Mouse (Mus musculus) liver, adult (tissue): ENCODE results near the gene Fbxl21.

Experiments
- GATA4 ChIP-seq: IDR thresholded peaks from 2 replicates; pipeline ENCODE4 v1.6.1; 2014; ENCODE audit warnings: mild to moderate bottlenecking, low read length; ENCODE audit not compliant: insufficient replicate concordance

The Fbxl21 gene

GRCm38 (mm10) chr13:56554409-56554808, 32.1 kb downstream of the Fbxl21 start:
- TF ChIP-seq GATA4, result no peak

GRCm38 (mm10) chr13:56555957-56556356, 33.7 kb downstream of the Fbxl21 start:
- no peak for TF ChIP-seq GATA4

- TF ChIP-seq GATA4, result no peak
These were observed 34.4 kb downstream of the Fbxl21 start for GRCm38 (mm10) chr13:56556701-56557100.

GRCm38 (mm10) chr13:56558811-56559210, 36.5 kb downstream of the Fbxl21 start:
- TF ChIP-seq GATA4, result no peak

GRCm38 (mm10) chr13:56559841-56560370, 37.6 kb downstream of the Fbxl21 start:
- TF ChIP-seq GATA4, result no peak

- TF ChIP-seq GATA4, result no peak
These were observed 38.9 kb downstream of the Fbxl21 start for GRCm38 (mm10) chr13:56561129-56561528.

- TF ChIP-seq GATA4, result no peak
These were observed 40.8 kb downstream of the Fbxl21 start for GRCm38 (mm10) chr13:56563075-56563474.

GRCm38 (mm10) chr13:56566336-56566735, 44.1 kb downstream of the Fbxl21 start:
- no peak for TF ChIP-seq GATA4

GRCm38 (mm10) chr13:56571645-56572044, 49.4 kb downstream of the Fbxl21 start:
- peak; percentile 97 for TF ChIP-seq GATA4

GRCm38 (mm10) chr13:56575074-56575473, 52.8 kb downstream of the Fbxl21 start:
- no peak for TF ChIP-seq GATA4

- TF ChIP-seq GATA4, result no peak; the same call in 1 of the 2 replicates
These were observed 53.5 kb downstream of the Fbxl21 start for GRCm38 (mm10) chr13:56575701-56576321.

GRCm38 (mm10) chr13:56578097-56578496, 55.8 kb downstream of the Fbxl21 start:
- no peak for TF ChIP-seq GATA4

GRCm38 (mm10) chr13:56580450-56580849, 58.2 kb downstream of the Fbxl21 start:
- TF ChIP-seq GATA4, result no peak

GRCm38 (mm10) chr13:56581512-56581911, 59.2 kb downstream of the Fbxl21 start:
- TF ChIP-seq GATA4, result no peak

- no peak for TF ChIP-seq GATA4
These were observed 59.7 kb downstream of the Fbxl21 start for GRCm38 (mm10) chr13:56581961-56582434.

GRCm38 (mm10) chr13:56582720-56583119, 60.4 kb downstream of the Fbxl21 start:
- TF ChIP-seq GATA4, result no peak

- TF ChIP-seq GATA4, result no peak
These were observed 63.8 kb downstream of the Fbxl21 start for GRCm38 (mm10) chr13:56586046-56586445.
